Comparison of ENCODE assay signal across 19 mouse cellular contexts in genomic region chr17:47458936-47459335, GRCm38 (mm10). TPM values are rescaled to one million over a fixed set of nuclear protein-coding genes. Genes with fewer than 3 reads are reported as not detected.
"Had no signal": no experiment of that assay in that cellular context is flagged by ENCODE, and none has a peak within 500 bp of the region (broad histone marks: within the 10 kb centered on the region; RNA-seq: fewer than 3 reads in every experiment).

No protein-coding gene starts in this region.

- H3K36me3 ChIP-seq: liver, embryonic 15.5 days; lung, embryonic 15.5 days; midbrain, embryonic 12.5 days; neural tube, embryonic 12.5 days had no signal

- H3K9me3 ChIP-seq: liver, embryonic 15.5 days; lung, embryonic 15.5 days; megakaryocyte, embryonic 14.5 days; midbrain, embryonic 12.5 days; neural tube, embryonic 12.5 days had no signal

- H3K4me3 ChIP-seq: liver, embryonic 15.5 days; lung, embryonic 15.5 days; midbrain, embryonic 12.5 days; neural tube, embryonic 12.5 days had no signal

- H3K9ac ChIP-seq: liver, embryonic 15.5 days; liver, postnatal 0 days; lung, embryonic 15.5 days; midbrain, embryonic 12.5 days; neural tube, embryonic 12.5 days had no signal

- H3K4me2 ChIP-seq: liver, embryonic 15.5 days; lung, embryonic 15.5 days; midbrain, embryonic 12.5 days; neural tube, embryonic 12.5 days had no signal

- H3K27me3 ChIP-seq: liver, embryonic 15.5 days; neural tube, embryonic 12.5 days had no signal

- ATAC-seq: liver, postnatal 0 days had no signal

- H3K4me1 ChIP-seq: midbrain, embryonic 12.5 days had no signal

- H3K27ac ChIP-seq: liver, embryonic 15.5 days; lung, embryonic 15.5 days; macrophage; midbrain, embryonic 12.5 days; neural tube, embryonic 12.5 days had no signal

- DNase-seq: liver, postnatal 0 days; lung, adult 2 months; lung, postnatal 14 days; midbrain, embryonic 14.5 days; right cerebral cortex, postnatal 14 days; spleen, adult 18-20 months; thymus, adult 18-20 months; thymus, postnatal 14 days; thymus, postnatal 36 days had no signal

RNA-seq across cellular contexts. Expression of gene 1700001C19Rik, which starts 21.8 kb away (rescaled TPM):
- total RNA-seq: monocyte, adult 5-6 weeks; neutrophil, adult 5-6 weeks had no signal
- polyA plus RNA-seq: macrophage had no signal

RNA-seq across cellular contexts. Expression of gene AI661453, which starts 22.5 kb away (rescaled TPM):
- total RNA-seq: monocyte, adult 5-6 weeks had no signal
- polyA plus RNA-seq: neural tube, embryonic 14.5 days had no signal

RNA-seq across cellular contexts. Expression of gene Guca1a, which starts 58.6 kb away (rescaled TPM):
- total RNA-seq: midbrain, postnatal 0 days; neutrophil, adult 5-6 weeks had no signal
